Mouse (Mus musculus) MEL-GATA-1-ER (cell line): ENCODE results near the gene Cox6a1.
"Not testable (repeated sequence)": the region's sequence is repeated elsewhere in the genome, so short reads cannot be mapped to it uniquely, and the experiment has no call there.

Source experiments
- DNase-seq: peaks from one replicate; pipeline ENCODE4 v3.0.0-alpha.2; 2012; ENCODE audit warnings: low read depth; ENCODE audit errors: extremely low read depth

Cox6a1 gene

GRCm38 (mm10) chr5:115348546-115349224 lies at the start of gene Cox6a1:
Gene Cox6a1 (minus strand): TSS chr5:115348981.
- peak; percentile 86 for DNase-seq

- no peak for DNase-seq
Measured at GRCm38 (mm10) chr5:115397839-115398780, 49.3 kb upstream of the Cox6a1 start.

DNA sequence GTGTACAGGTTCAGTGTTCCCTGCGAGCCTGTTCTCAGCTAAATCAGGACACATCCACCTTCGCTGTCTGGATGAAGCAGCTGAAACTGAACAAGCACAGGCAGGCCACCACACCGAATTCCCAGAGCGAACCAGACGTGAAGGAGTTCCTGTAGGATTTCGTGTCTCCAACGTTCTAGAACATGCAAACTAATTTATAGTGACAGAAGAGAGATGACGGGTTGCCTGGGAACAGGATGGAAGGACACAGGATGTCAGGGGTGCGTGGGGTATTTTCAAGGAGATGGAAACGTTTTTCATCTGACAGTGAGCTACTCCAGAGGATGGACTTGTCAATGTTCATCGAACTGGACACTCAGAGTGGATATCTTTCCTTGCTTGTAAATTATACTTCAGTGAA lies 47.9 kb upstream of the Cox6a1 start:
- DNase-seq, result no peak

GRCm38 (mm10) chr5:115394836-115395235 lies 46.1 kb upstream of the Cox6a1 start:
- DNase-seq, result no peak

- DNase-seq, result no peak
Measured at GRCm38 (mm10) chr5:115394223-115394622, 45.4 kb upstream of the Cox6a1 start.

- DNase-seq, result no peak
Measured at GRCm38 (mm10) chr5:115392969-115393368, 44.2 kb upstream of the Cox6a1 start.

- DNase-seq, result no peak
Measured at GRCm38 (mm10) chr5:115391935-115392334, 43.2 kb upstream of the Cox6a1 start.

GRCm38 (mm10) chr5:115378882-115379281 lies 30.1 kb upstream of the Cox6a1 start:
- DNase-seq, result not testable (repeated sequence)

GRCm38 (mm10) chr5:115375436-115375835 lies 26.7 kb upstream of the Cox6a1 start:
- DNase-seq, result peak; percentile 4

DNA sequence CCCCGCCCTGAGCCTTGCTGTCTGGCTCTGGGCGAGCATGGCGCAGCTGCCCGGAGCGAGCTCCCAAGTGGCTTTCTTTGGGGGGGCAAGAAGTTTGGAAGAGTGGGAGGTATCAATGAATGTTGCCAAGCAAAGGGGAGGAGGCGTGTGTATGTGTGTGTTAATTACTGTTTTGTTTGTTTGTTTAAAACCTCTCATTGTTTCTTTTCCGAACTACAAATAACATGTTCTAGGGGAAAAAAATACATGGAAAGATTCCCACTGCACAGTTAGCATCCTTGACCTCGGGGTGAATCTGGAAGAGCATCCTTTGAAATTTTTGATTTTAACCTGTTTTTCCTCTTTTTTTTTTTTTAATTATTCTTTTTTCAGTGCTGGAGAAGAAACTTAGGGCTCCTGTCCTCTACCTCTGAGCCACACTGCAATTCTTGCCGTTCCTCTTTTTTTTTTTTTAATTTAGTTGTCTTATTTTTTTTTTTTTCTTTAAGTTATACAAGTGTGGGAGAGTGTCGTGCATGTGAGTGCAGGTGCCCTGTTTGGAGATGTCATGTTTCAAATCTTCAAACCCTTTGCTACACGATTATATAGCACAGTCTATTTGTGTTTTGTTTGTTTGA lies 25.5 kb upstream of the Cox6a1 start:
- DNase-seq, result no peak

GRCm38 (mm10) chr5:115373441-115374203 lies 24.8 kb upstream of the Cox6a1 start:
- no peak for DNase-seq

DNA sequence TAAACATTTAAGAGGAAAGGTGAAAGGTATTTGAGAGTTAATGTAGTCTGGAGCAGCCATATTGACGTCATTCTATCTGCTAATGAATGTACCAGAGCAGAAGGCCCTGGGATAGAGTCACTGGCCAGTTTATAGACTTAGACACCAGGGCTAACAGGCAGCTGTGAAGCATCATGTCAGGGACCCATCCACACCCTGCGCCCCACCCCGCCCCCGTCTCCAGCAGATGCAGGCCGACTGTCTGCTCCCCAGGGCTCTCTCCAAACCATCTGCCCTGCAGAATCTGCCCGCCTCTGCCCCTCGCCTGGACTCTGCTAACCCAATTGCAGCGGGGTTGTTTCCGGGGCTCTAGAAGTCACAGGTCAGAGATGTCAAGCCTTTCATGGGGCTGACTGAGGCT lies 23.0 kb upstream of the Cox6a1 start:
- no peak for DNase-seq

DNA sequence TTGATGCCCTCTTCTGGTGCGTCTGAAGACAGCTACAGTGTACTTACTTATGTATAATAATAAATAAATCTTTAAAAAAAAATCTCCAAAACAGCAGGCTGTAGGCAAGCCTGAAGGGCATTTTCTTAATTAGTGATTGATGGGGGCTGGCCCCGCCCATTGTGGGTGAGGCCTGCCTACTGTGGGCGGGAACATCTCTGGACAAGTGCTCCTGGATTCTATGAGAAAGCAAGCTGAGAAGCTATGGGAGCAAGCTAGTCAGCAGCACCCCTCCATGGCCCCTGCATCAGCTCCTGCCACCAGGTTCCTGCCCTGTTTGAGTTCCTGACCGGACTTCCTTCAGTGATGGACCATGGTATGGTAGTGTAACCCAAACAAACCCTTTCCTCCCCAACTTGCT lies 16.0 kb upstream of the Cox6a1 start:
- no peak for DNase-seq

GRCm38 (mm10) chr5:115362819-115363714 lies 14.3 kb upstream of the Cox6a1 start:
- DNase-seq, result no peak

GRCm38 (mm10) chr5:115362216-115362615 lies 13.4 kb upstream of the Cox6a1 start:
- DNase-seq, result no peak

- no peak for DNase-seq
Measured at GRCm38 (mm10) chr5:115359851-115360372, 11.1 kb upstream of the Cox6a1 start.

DNA sequence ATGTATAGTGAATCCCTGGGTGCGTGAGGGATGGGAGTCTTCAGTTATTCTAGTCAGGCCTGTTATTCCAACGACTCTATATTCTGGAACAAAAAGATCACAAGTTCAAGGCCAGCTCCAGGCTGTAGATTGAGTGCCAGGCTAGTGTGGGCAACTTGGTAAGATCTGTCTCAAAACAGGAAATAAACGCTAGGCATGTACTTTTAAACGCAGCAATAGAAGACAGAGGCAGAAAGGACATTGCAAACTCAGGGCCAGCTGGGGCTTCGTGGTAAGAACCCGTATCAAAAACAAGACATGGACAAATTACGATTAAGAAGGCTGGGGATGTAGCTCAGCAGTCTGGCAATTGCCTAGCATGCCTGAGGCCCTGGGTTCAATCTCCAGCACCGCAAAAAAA lies 10.7 kb upstream of the Cox6a1 start:
- peak; percentile 68 for DNase-seq

DNA sequence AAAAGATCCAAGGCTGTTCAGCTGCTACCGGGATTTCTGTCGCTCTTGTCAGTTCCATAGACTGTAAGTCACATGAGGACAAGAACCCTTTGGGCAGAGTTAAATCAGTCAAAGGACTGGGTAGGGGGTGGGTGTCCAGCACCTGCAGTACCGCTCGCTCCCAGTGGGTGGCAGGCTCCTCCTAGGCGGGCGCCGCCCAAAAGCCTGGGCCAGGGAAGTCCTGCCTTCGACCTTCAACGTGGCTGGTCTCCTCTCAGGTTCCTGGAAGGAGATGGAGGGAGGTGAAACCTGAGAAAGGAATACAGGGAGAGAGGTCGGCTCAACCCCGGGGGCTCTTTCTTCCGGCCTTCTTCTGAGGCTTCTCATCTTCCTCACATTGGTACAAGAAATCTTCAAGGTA lies 10.1 kb upstream of the Cox6a1 start:
- no peak for DNase-seq

DNA sequence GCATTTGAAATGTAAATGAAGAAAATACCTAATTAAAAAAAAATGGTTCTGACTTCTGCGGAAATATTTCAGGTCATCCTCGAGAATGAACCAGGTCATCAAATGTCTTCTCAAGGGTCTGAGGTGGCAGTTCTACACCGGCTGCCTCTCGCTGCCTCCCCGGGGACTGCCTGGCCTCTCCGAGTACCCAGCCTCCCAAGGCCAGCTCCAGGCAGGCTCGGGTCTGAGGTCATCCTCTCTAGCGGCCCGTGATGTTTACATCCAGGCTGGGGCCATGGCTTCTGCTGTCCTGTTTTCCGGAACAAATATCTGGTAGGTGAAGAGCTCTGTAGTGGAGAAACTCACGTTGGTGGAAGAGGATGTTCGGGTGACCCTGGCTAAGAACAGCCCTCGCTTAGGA lies 6.3 kb upstream of the Cox6a1 start:
- DNase-seq, result no peak

DNA sequence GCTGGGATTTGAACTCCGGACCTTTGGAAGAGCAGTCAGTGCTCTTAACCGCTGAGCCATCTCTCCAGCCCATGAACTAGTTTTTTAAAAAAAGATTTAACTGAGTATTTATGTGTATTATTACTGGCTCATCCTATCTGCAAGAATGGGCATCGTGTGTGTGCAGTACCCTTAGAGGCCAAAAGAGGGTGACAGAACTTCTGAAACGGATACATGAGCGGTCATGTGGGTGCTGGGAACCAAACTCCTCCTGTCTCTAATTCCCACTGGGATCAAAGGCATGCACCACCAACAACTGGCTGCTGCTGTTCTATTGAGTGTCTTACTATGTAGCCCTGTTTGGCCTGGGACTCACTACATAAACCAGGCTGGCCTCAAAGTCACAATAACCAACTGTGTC lies 2.6 kb upstream of the Cox6a1 start:
- no peak for DNase-seq
